Mouse (Mus musculus): ENCODE data around the gene Elavl3. TPM values are rescaled to one million over a fixed set of nuclear protein-coding genes. Genes with fewer than 3 reads are reported as not detected.

The Elavl3 gene
- total RNA-seq, 1 experiment, result 2.6 TPM

GRCm38 (mm10) chr9:22070791-22071573 lies 19.2 kb upstream of the Elavl3 start, which contains the start of the genes Gm49318 and Zfp653:
Gene Gm49318, minus strand, starts transcription at chr9:22071259.
Gene Zfp653, minus strand, starts transcription at chr9:22071376.
- H3K9ac ChIP-seq (ENCODE audit: insufficient read depth, low read depth, low read length, poor library complexity, severe bottlenecking), result peak within 1 kb of the TSS; percentile 96
- peaks cover 29% of the 10 kb centered on the region for H3K36me3 ChIP-seq (ENCODE audit: control insufficient read depth, insufficient read depth, low read length, poor library complexity, severe bottlenecking)
- in situ Hi-C loops (cut with MboI; ENCODE audit: low sequenced_read_pairs in 2 of 2, unreplicated experiment in 2 of 2), result no loop called here
- no peaks in the 10 kb centered on the region for H3K9me3 ChIP-seq (ENCODE audit: control insufficient read depth, insufficient read depth, low read depth, low read length)
- peak within 1 kb of the TSS; percentile 98 for H3K27ac ChIP-seq (ENCODE audit: insufficient read depth, low read depth, low read length, poor library complexity, severe bottlenecking)
- H3K4me3 ChIP-seq (ENCODE audit: insufficient read depth in 1 of 2, low read depth in 1 of 2, low read length in 2 of 2, poor library complexity in 1 of 2, severe bottlenecking in 1 of 2), result peak within 1 kb of the TSS; percentile 95 to 98
- DNase-seq (ENCODE audit: low read depth, low spot score), result peak; percentile 97
- peaks cover 0 to 6% of the 10 kb centered on the region in 2 experiments; a peak in 1 of 4 replicates for H3K4me1 ChIP-seq (ENCODE audit: control insufficient read depth in 2 of 2, insufficient read depth in 2 of 2, low read length in 2 of 2, poor library complexity in 1 of 2)
- peak; percentile 88 for TF ChIP-seq HCFC1 (IDR thresholded peaks at IDR 0.05; ENCODE audit: borderline replicate concordance, insufficient read depth, low read length)
- TF ChIP-seq ZC3H11A (IDR thresholded peaks at IDR 0.05; ENCODE audit: borderline replicate concordance, low read depth, low read length), result no peak

DNA sequence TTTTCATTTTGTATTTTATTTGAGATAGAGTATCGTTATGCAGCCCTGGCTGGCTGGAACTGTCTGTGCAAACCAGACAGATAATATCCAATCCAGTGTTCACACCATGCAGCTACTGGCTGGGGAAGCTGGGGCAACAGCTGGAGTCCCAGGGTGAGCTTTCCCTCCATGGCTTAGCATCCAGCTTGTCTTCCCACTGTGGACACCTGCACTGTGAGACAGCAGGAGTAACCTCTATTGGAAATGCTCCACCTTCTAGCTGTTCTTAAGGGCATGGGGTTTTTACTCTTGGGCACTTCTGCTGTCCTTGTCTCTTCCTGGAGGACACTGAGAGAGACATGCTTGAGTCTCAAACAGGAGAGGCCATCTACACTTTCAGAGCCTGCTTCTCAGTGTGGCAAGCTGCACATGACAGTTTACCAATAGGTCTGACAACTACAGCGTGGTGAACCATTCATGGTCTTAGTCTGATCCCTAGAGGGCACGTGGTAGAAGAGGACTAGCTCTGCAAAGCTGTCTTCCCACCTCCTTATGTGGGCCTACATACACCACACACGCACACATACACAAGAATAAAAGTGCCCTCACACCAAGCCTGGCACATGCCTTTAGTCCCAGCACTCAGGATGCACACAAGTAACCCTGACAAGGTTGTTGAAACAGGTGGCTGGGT lies 18.2 kb upstream of the Elavl3 start:
- no peak for DNase-seq (ENCODE audit: low read depth, low spot score)
- Histone ChIP-seq H3K4me1 (ENCODE audit: control insufficient read depth in 2 of 2, insufficient read depth in 2 of 2, low read length in 2 of 2, poor library complexity in 1 of 2) (peaks cover 0 to 4% of the 10 kb centered on the region in 2 experiments; a peak in 1 of 4 replicates), H3K27ac (ENCODE audit: insufficient read depth, low read depth, low read length, poor library complexity, severe bottlenecking) (no peak overlapping the region), H3K4me3 (ENCODE audit: insufficient read depth in 1 of 2, low read depth in 1 of 2, low read length in 2 of 2, poor library complexity in 1 of 2, severe bottlenecking in 1 of 2) (peak overlapping the region; percentile 24 to 95), H3K9me3 (ENCODE audit: control insufficient read depth, insufficient read depth, low read depth, low read length) (no peaks in the 10 kb centered on the region), H3K36me3 (ENCODE audit: control insufficient read depth, insufficient read depth, low read length, poor library complexity, severe bottlenecking) (peaks cover 34% of the 10 kb centered on the region), H3K9ac (ENCODE audit: insufficient read depth, low read depth, low read length, poor library complexity, severe bottlenecking) (peak overlapping the region; percentile 54)
- in situ Hi-C loops (cut with MboI; ENCODE audit: low sequenced_read_pairs in 2 of 2, unreplicated experiment in 2 of 2), result no loop called here
- no peak for TF ChIP-seq ZC3H11A (IDR thresholded peaks at IDR 0.05; ENCODE audit: borderline replicate concordance, low read depth, low read length)
- no peak for TF ChIP-seq HCFC1 (IDR thresholded peaks at IDR 0.05; ENCODE audit: borderline replicate concordance, insufficient read depth, low read length)
- no peak for TF ChIP-seq ZNF384 (IDR thresholded peaks at IDR 0.05; ENCODE audit: low read depth, low read length)
- TF ChIP-seq CHD2 (IDR thresholded peaks at IDR 0.05; ENCODE audit: low read depth, low read length), result no peak
- TF ChIP-seq MAFK (IDR thresholded peaks at IDR 0.05; ENCODE audit: insufficient read depth, low read depth, low read length), result no peak

DNA sequence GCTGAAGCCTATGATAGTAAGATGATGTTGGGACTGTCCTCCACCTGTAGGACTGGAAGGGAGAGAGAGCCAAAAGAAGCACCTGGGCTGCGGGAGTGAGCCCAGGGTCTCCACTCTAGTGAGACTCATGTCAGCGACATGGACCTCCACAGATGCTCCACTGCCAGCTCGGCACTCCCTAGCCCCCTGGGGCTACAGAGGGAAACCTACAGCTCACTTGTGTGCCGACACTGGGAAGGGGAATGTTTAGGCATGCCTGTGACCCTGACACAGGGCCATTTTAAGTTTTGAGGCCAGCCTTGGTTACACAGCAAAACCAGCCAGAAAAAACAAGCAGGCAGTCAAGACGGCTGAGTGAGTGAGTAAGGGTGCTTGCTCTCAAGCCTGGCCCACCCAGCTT lies 15.4 kb upstream of the Elavl3 start:
- TF ChIP-seq HCFC1 (IDR thresholded peaks at IDR 0.05; ENCODE audit: borderline replicate concordance, insufficient read depth, low read length), result no peak
- no peak for TF ChIP-seq CHD2 (IDR thresholded peaks at IDR 0.05; ENCODE audit: low read depth, low read length)
- no peak for TF ChIP-seq ZC3H11A (IDR thresholded peaks at IDR 0.05; ENCODE audit: borderline replicate concordance, low read depth, low read length)
- no peak for TF ChIP-seq MAFK (IDR thresholded peaks at IDR 0.05; ENCODE audit: insufficient read depth, low read depth, low read length)
- TF ChIP-seq ZNF384 (IDR thresholded peaks at IDR 0.05; ENCODE audit: low read depth, low read length), result no peak
- DNase-seq (ENCODE audit: low read depth, low spot score), result no peak
- no peak overlapping the region for H3K4me3 ChIP-seq (ENCODE audit: insufficient read depth in 1 of 2, low read depth in 1 of 2, low read length in 2 of 2, poor library complexity in 1 of 2, severe bottlenecking in 1 of 2)
- no peaks in the 10 kb centered on the region for H3K9me3 ChIP-seq (ENCODE audit: control insufficient read depth, insufficient read depth, low read depth, low read length)
- H3K9ac ChIP-seq (ENCODE audit: insufficient read depth, low read depth, low read length, poor library complexity, severe bottlenecking), result no peak overlapping the region
- in situ Hi-C loops (cut with MboI; ENCODE audit: low sequenced_read_pairs in 2 of 2, unreplicated experiment in 2 of 2), result no loop called here
- H3K36me3 ChIP-seq (ENCODE audit: control insufficient read depth, insufficient read depth, low read length, poor library complexity, severe bottlenecking), result peaks cover 25% of the 10 kb centered on the region
- no peak overlapping the region for H3K27ac ChIP-seq (ENCODE audit: insufficient read depth, low read depth, low read length, poor library complexity, severe bottlenecking)
- peaks cover 0 to 4% of the 10 kb centered on the region in 2 experiments; a peak in 1 of 4 replicates for H3K4me1 ChIP-seq (ENCODE audit: control insufficient read depth in 2 of 2, insufficient read depth in 2 of 2, low read length in 2 of 2, poor library complexity in 1 of 2)

DNA sequence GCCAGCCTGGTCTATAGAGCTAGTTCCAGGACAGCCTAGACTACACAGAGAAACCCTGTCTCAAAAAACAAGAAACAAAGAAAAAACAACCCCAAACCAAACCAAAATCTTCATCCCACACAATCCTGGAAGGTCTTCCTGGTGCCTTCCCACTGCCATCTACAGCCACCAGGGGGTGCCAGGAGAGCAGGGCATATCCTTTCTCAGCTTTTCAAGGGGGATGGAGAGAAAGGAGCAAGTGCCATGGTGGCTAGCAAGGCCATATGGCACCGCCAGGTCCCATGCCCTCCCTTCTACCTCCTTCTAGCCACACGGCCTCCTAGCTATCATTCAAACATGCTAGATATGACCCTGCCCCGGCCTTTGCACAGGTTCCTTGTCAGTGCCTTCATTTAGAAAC lies 14.6 kb upstream of the Elavl3 start:
- no peaks in the 10 kb centered on the region for H3K9me3 ChIP-seq (ENCODE audit: control insufficient read depth, insufficient read depth, low read depth, low read length)
- no peak for TF ChIP-seq CHD2 (IDR thresholded peaks at IDR 0.05; ENCODE audit: low read depth, low read length)
- no peak for TF ChIP-seq MAFK (IDR thresholded peaks at IDR 0.05; ENCODE audit: insufficient read depth, low read depth, low read length)
- no peak for TF ChIP-seq HCFC1 (IDR thresholded peaks at IDR 0.05; ENCODE audit: borderline replicate concordance, insufficient read depth, low read length)
- TF ChIP-seq ZNF384 (IDR thresholded peaks at IDR 0.05; ENCODE audit: low read depth, low read length), result no peak
- no peak for TF ChIP-seq ZC3H11A (IDR thresholded peaks at IDR 0.05; ENCODE audit: borderline replicate concordance, low read depth, low read length)
- peaks cover 0 to 4% of the 10 kb centered on the region in 2 experiments; a peak in 1 of 4 replicates for H3K4me1 ChIP-seq (ENCODE audit: control insufficient read depth in 2 of 2, insufficient read depth in 2 of 2, low read length in 2 of 2, poor library complexity in 1 of 2)
- H3K9ac ChIP-seq (ENCODE audit: insufficient read depth, low read depth, low read length, poor library complexity, severe bottlenecking), result no peak overlapping the region
- H3K27ac ChIP-seq (ENCODE audit: insufficient read depth, low read depth, low read length, poor library complexity, severe bottlenecking), result no peak overlapping the region
- in situ Hi-C loops (cut with MboI; ENCODE audit: low sequenced_read_pairs in 2 of 2, unreplicated experiment in 2 of 2), result no loop called here
- H3K36me3 ChIP-seq (ENCODE audit: control insufficient read depth, insufficient read depth, low read length, poor library complexity, severe bottlenecking), result peaks cover 25% of the 10 kb centered on the region
- DNase-seq (ENCODE audit: low read depth, low spot score), result no peak
- H3K4me3 ChIP-seq (ENCODE audit: insufficient read depth in 1 of 2, low read depth in 1 of 2, low read length in 2 of 2, poor library complexity in 1 of 2, severe bottlenecking in 1 of 2), result no peak overlapping the region

All from ES-E14 (cell line).